Mouse (Mus musculus): ENCODE data around the gene Fgf4. TPM values are rescaled to one million over a fixed set of nuclear protein-coding genes. Genes with fewer than 3 reads are reported as not detected.
A peak's percentile ranks its signal among the peaks of the same experiment; 100 is the strongest.

Fgf4 gene
- polyA plus RNA-seq, 1 experiment from 2014 or later, result not detected

- Histone ChIP-seq H3K36me3 (ENCODE audit: insufficient read depth) (no peaks in the 10 kb centered on the region), H3K27me3 (ENCODE audit: insufficient read depth, low read length) (0 out of 2 replicates have a peak, but pooled peaks cover 3% of the 10 kb centered on the region), H3K4me1 (ENCODE audit: insufficient read depth) (0 out of 2 replicates have a peak, but pooled peaks cover 2% of the 10 kb centered on the region), H3K4me2 (no peak overlapping the region), H3K27ac (ENCODE audit: low read depth) (no peak overlapping the region), H3K4me3 (ENCODE audit: low read depth, low read length) (no peak overlapping the region), H3K9me3 (ENCODE audit: low read depth, low read length) (no peaks in the 10 kb centered on the region), H3K9ac (no peak overlapping the region)
- peak; percentile 4 for DNase-seq
- ATAC-seq (ENCODE audit: insufficient read depth), result no peak
- 35% methylated on average over 7 of the region's 7 CpGs for WGBS
- no peak for TF ChIP-seq CTCF (IDR thresholded peaks at IDR 0.05; ENCODE audit: low read depth)
These were observed 61.5 kb downstream of the Fgf4 start for GRCm38 (mm10) chr7:144908705-144909104.

GRCm38 (mm10) chr7:144911121-144911520, 64.0 kb downstream of the Fgf4 start:
- no peak overlapping the region for H3K9ac ChIP-seq
- ATAC-seq (ENCODE audit: insufficient read depth) (no peak), DNase-seq (no peak)
- no peaks in the 10 kb centered on the region for H3K9me3 ChIP-seq (ENCODE audit: low read depth, low read length)
- 0 out of 2 replicates have a peak, but pooled peaks cover 2% of the 10 kb centered on the region for H3K4me1 ChIP-seq (ENCODE audit: insufficient read depth)
- H3K27ac ChIP-seq (ENCODE audit: low read depth), result no peak overlapping the region
- no peaks in the 10 kb centered on the region for H3K36me3 ChIP-seq (ENCODE audit: insufficient read depth)
- H3K4me2 ChIP-seq, result no peak overlapping the region
- no peak overlapping the region for H3K4me3 ChIP-seq (ENCODE audit: low read depth, low read length)
- 0 out of 2 replicates have a peak, but pooled peaks cover 3% of the 10 kb centered on the region for H3K27me3 ChIP-seq (ENCODE audit: insufficient read depth, low read length)
- WGBS, result 75% methylated on average over 1 of the region's 1 CpGs
- TF ChIP-seq CTCF (IDR thresholded peaks at IDR 0.05; ENCODE audit: low read depth), result no peak

GRCm38 (mm10) chr7:144912897-144913296, 65.7 kb downstream of the Fgf4 start:
- H3K27me3 ChIP-seq (ENCODE audit: insufficient read depth, low read length), result no peaks in the 10 kb centered on the region
- no peak for TF ChIP-seq CTCF (IDR thresholded peaks at IDR 0.05; ENCODE audit: low read depth)
- H3K4me2 ChIP-seq, result no peak overlapping the region
- H3K27ac ChIP-seq (ENCODE audit: low read depth), result no peak overlapping the region
- H3K9me3 ChIP-seq (ENCODE audit: low read depth, low read length), result no peaks in the 10 kb centered on the region
- H3K36me3 ChIP-seq (ENCODE audit: insufficient read depth), result 0 out of 2 replicates have a peak, but pooled peaks cover 6% of the 10 kb centered on the region
- DNase-seq, result no peak
- 84% methylated on average over 4 of the region's 4 CpGs for WGBS
- no peak overlapping the region for H3K4me3 ChIP-seq (ENCODE audit: low read depth, low read length)
- no peak overlapping the region for H3K9ac ChIP-seq
- no peak for ATAC-seq (ENCODE audit: insufficient read depth)
- no peaks in the 10 kb centered on the region for H3K4me1 ChIP-seq (ENCODE audit: insufficient read depth)

GRCm38 (mm10) chr7:144914296-144914947, 67.3 kb downstream of the Fgf4 start:
- Histone ChIP-seq H3K4me1 (ENCODE audit: insufficient read depth) (no peaks in the 10 kb centered on the region), H3K27ac (ENCODE audit: low read depth) (peak overlapping the region; percentile 9; the same call in 1 of the 2 replicates), H3K4me2 (peak overlapping the region; percentile 91), H3K9ac (peak overlapping the region; percentile 80), H3K27me3 (ENCODE audit: insufficient read depth, low read length) (no peaks in the 10 kb centered on the region), H3K9me3 (ENCODE audit: low read depth, low read length) (no peaks in the 10 kb centered on the region), H3K4me3 (ENCODE audit: low read depth, low read length) (peak overlapping the region; percentile 87), H3K36me3 (ENCODE audit: insufficient read depth) (peaks cover 12% of the 10 kb centered on the region; the same call in 1 of the 2 replicates)
- DNase-seq (peak; percentile 42), ATAC-seq (ENCODE audit: insufficient read depth) (peak; percentile 93)
- 7% methylated on average over 17 of the region's 17 CpGs for WGBS
- peak; percentile 36 for TF ChIP-seq CTCF (IDR thresholded peaks at IDR 0.05; ENCODE audit: low read depth)

Other genes starting within 250 kb of the Fgf4 start
- 64.8 and 71.5 TPM in 2 replicates for gene Ano1, start 95.4 kb upstream of the Fgf4 start, polyA plus RNA-seq (2014; fragmentation: Nextera tagmentation; extraction: Ambion mirVana)
- not detected in 2 replicates for gene Fgf3, start 9.3 kb upstream of the Fgf4 start, polyA plus RNA-seq (2014; fragmentation: Nextera tagmentation; extraction: Ambion mirVana)
- not detected in 2 replicates for gene Fgf15, start 49.2 kb downstream of the Fgf4 start, polyA plus RNA-seq (2014; fragmentation: Nextera tagmentation; extraction: Ambion mirVana)
- gene LTO1, start 67.7 kb downstream of the Fgf4 start, polyA plus RNA-seq (2014; fragmentation: Nextera tagmentation; extraction: Ambion mirVana), result 22.1 and 22.3 TPM in 2 replicates
- 148 and 154 TPM in 2 replicates for gene Ccnd1, start 92.6 kb downstream of the Fgf4 start, polyA plus RNA-seq (2014; fragmentation: Nextera tagmentation; extraction: Ambion mirVana)